Mouse (Mus musculus) E14TG2a.4 (cell line): ENCODE data around the gene Atg9b.

Experiments used
- CTCF ChIP-seq: conservative IDR thresholded peaks from 2 replicates; pipeline ENCODE4 v1.5.1; 2014; ENCODE audit warnings: low read length
- NANOG ChIP-seq: IDR thresholded peaks from 2 replicates; pipeline ENCODE4 v1.6.1; 2014; ENCODE audit warnings: borderline replicate concordance, low read length, mixed read lengths
- POU5F1 ChIP-seq: IDR thresholded peaks from 2 replicates; pipeline ENCODE4 v1.6.1; 2014; ENCODE audit warnings: low read length, borderline replicate concordance

DNA sequence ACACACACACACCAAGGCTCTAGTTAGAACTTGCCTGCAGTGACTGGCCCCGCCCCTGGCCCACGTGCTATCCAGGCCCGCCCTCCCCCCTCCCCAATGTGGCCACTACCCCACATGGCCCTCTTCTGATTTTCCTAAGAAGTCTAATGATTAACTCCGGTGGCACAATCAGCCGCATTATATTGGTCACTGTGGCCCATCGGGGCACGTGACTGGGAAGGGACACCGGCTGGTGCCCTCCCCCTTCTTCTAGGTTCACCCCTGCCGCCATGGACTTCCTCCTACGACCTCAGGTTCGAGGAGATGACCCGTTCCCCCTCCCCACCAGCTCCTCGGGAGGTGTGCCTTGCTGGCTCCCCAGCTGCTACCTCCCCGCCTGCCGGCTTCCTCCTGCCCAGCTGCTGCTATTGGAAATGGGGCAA is 36.0 kb upstream of the Atg9b start:
- TF ChIP-seq CTCF (no peak), POU5F1 (no peak), NANOG (no peak)
